Mouse (Mus musculus) hematopoietic stem cell, adult 5-6 weeks (primary cell): ENCODE measurements around the gene Agbl3. TPM values are rescaled to one million over a fixed set of nuclear protein-coding genes. Genes with fewer than 3 reads are reported as not detected.

Source experiments
- ATAC-seq, 2 experiments: fragments of 125-278 bp in 1 of 2; replicated peaks in 1 of 2; 2 replicates each; pipeline ENCODE4 v1.8.0; 2016 to 2017; ENCODE audit warnings: inconsistent platforms in 2 of 2, mild to moderate bottlenecking in 2 of 2, moderate number of reproducible peaks in 2 of 2, low read depth in 1 of 2, moderate TSS enrichment in 1 of 2; ENCODE audit not compliant: low FRiP score in 2 of 2, poor library complexity in 2 of 2, severe bottlenecking in 2 of 2, insufficient read depth in 1 of 2, low TSS enrichment in 1 of 2
- total RNA-seq: library from RNA; stranded (forward); fragments of 172-1452, 232-1000 nt; gene quantifications from 2 replicates; pipeline ENCODE4 v1.2.3, GENCODE M21; 2017

Agbl3 gene
- total RNA-seq, 1 experiment from 2014 or later = 7.1 TPM

- ATAC-seq = no peak
Measured at GRCm38 (mm10) chr6:34867301-34867994, 87.2 kb downstream of the Agbl3 start.

- no peak for ATAC-seq
Measured at GRCm38 (mm10) chr6:34867995-34868350, 87.7 kb downstream of the Agbl3 start.

GRCm38 (mm10) chr6:34868507-34869217 lies 88.4 kb downstream of the Agbl3 start:
- no peak for ATAC-seq

- ATAC-seq = peak; percentile 79 to 83
Measured at GRCm38 (mm10) chr6:34869225-34869915, 89.1 kb downstream of the Agbl3 start.

GRCm38 (mm10) chr6:34870136-34870535 lies 89.9 kb downstream of the Agbl3 start:
- ATAC-seq = no peak

- no peak for ATAC-seq
Measured at GRCm38 (mm10) chr6:34870724-34871123, 90.5 kb downstream of the Agbl3 start.

- ATAC-seq = no peak
Measured at GRCm38 (mm10) chr6:34871929-34872328, 91.7 kb downstream of the Agbl3 start.

- ATAC-seq = no peak
Measured at GRCm38 (mm10) chr6:34872871-34873270, 92.6 kb downstream of the Agbl3 start.

GRCm38 (mm10) chr6:34874101-34874921 lies 94.1 kb downstream of the Agbl3 start:
- peak; percentile 5 to 11; a peak in 2 of 4 replicates for ATAC-seq

- peak; percentile 46 to 58 for ATAC-seq
Measured at GRCm38 (mm10) chr6:34875268-34875761, 95.1 kb downstream of the Agbl3 start.

- ATAC-seq = no peak
Measured at GRCm38 (mm10) chr6:34875966-34876834, 96.0 kb downstream of the Agbl3 start.

GRCm38 (mm10) chr6:34876835-34877156 lies 96.6 kb downstream of the Agbl3 start:
- ATAC-seq = no peak

- ATAC-seq = peak; percentile 66 to 73
Measured at GRCm38 (mm10) chr6:34877509-34878321, 97.5 kb downstream of the Agbl3 start, which contains the start of gene Cyren. Cyren (minus strand) TSS chr6:34878060.

GRCm38 (mm10) chr6:34879101-34879740 lies 99.0 kb downstream of the Agbl3 start:
- no peak for ATAC-seq

GRCm38 (mm10) chr6:34879911-34880475 lies 99.8 kb downstream of the Agbl3 start:
- no peak for ATAC-seq
